Mouse (Mus musculus) retina, postnatal 1 day (tissue): ENCODE measurements around the gene Slc5a10.
"Not testable (repeated sequence)": the region's sequence is repeated elsewhere in the genome, so short reads cannot be mapped to it uniquely, and the experiment has no call there.

ENCODE experiments used
- DNase-seq: peaks from one replicate; pipeline ENCODE4 v3.0.0-alpha.2; 2012

Gene Slc5a10

GRCm38 (mm10) chr11:61647110-61647910 is 73.3 kb downstream of the Slc5a10 start:
- DNase-seq, result no peak

- DNase-seq, result no peak
These were observed 74.1 kb downstream of the Slc5a10 start for GRCm38 (mm10) chr11:61646499-61647039.

GRCm38 (mm10) chr11:61645357-61645857 is 75.2 kb downstream of the Slc5a10 start:
- no peak for DNase-seq

GRCm38 (mm10) chr11:61644576-61645326 is 75.9 kb downstream of the Slc5a10 start:
- DNase-seq, result no peak

GRCm38 (mm10) chr11:61643184-61643961 is 77.3 kb downstream of the Slc5a10 start:
- no peak for DNase-seq

GRCm38 (mm10) chr11:61642106-61642505 is 78.5 kb downstream of the Slc5a10 start:
- DNase-seq, result no peak

GRCm38 (mm10) chr11:61640585-61640984 is 80.0 kb downstream of the Slc5a10 start:
- not testable (repeated sequence) for DNase-seq

GRCm38 (mm10) chr11:61639601-61640177 is 80.9 kb downstream of the Slc5a10 start:
- no peak for DNase-seq

GRCm38 (mm10) chr11:61638764-61639536 is 81.7 kb downstream of the Slc5a10 start:
- no peak for DNase-seq

GRCm38 (mm10) chr11:61637856-61638255 is 82.8 kb downstream of the Slc5a10 start:
- DNase-seq, result no peak

GRCm38 (mm10) chr11:61637413-61637812 is 83.2 kb downstream of the Slc5a10 start:
- DNase-seq, result no peak

GRCm38 (mm10) chr11:61636309-61636708 is 84.3 kb downstream of the Slc5a10 start:
- DNase-seq, result not testable (repeated sequence)

GRCm38 (mm10) chr11:61629621-61630020 is 91.0 kb downstream of the Slc5a10 start:
- DNase-seq, result no peak

GRCm38 (mm10) chr11:61626509-61626908 is 94.1 kb downstream of the Slc5a10 start:
- no peak for DNase-seq

- DNase-seq, result no peak
These were observed 95.5 kb downstream of the Slc5a10 start for GRCm38 (mm10) chr11:61625136-61625535.
